Mouse (Mus musculus): Measurements from ENCODE around the gene Sft2d2.
A peak's percentile ranks its signal among the peaks of the same experiment; 100 is the strongest.

The Sft2d2 gene

GRCm38 (mm10) chr1:165193880-165194661, at the start of gene Sft2d2:
TSS of gene Sft2d2 (minus strand) at chr1:165194438.
- DNase-seq (ENCODE audit: low spot score) = peak; percentile 83

DNA sequence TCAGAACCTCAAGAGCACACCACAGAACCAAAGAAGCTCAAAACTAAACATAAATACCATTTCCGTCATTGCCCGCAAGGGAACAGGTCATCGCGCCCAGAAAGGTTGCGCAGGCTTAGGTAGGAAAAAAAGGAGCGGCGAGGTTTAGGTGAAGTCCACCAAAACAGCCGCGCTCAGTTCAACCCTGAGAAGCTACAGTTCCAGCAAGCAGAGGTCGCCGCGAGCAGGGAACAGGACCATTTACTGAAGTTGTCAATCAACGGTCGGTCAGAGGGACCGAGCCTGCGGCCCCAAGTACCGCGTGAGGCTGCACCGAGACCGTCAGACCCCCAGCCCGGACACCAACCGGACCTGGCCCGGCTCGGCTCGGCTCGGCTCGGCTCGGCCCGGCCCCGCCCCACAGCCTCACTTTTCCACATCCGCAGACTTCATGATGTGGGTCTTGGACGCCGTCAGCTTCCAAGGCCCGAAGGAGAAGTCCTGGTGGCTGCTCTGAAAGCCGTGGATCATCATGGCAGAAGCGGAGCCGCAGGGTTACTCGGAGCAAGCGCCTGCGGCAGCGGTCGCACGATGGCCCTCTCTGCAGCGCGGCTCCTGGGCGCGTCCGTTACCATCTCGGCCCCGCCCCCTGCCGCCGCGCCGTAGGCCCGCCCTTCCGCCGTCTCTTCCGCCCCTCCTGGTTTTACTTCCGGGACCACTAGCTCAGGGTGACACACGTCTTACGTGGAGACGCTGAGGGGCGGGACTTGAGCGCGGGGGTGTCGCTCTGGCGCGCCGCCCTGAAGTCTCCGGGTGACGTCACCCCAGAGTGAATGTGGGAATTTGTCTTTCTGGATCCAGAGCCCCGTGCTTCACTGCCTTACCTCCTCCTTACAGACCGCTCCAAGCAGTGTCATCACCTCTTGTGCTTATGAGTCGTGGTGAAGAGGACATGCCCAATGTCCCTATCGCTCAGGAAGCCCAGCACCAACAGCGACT, 42.4 kb upstream of the Sft2d2 start, which contains the start of gene Tiprl:
Gene Tiprl, minus strand, starts transcription at position 676 of the 978 bp plus-strand sequence.
- DNase-seq (ENCODE audit: low spot score) = peak; percentile 97

- no peak for DNase-seq (ENCODE audit: low spot score)
These were observed 41.6 kb upstream of the Sft2d2 start for GRCm38 (mm10) chr1:165235846-165236245.

DNA sequence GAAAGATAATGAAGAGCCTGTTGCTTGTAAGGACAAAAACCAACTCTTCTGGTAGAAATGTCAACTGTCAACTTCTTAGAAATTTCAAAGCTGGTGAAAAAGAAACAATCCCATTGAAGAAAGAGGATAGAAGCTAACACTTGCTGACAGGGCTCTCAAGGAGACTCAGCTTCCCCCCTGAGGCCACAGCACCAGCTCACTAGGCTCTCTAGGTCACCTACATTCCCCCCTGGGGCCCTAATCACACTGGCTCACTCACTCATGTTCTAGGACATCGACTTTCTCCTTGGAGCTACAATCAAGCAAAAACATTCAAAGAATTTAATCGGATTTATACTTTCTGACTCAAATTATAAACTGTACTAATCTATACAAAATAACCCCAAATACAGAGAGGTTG, 39.6 kb upstream of the Sft2d2 start:
- no peak for DNase-seq (ENCODE audit: low spot score)

DNA sequence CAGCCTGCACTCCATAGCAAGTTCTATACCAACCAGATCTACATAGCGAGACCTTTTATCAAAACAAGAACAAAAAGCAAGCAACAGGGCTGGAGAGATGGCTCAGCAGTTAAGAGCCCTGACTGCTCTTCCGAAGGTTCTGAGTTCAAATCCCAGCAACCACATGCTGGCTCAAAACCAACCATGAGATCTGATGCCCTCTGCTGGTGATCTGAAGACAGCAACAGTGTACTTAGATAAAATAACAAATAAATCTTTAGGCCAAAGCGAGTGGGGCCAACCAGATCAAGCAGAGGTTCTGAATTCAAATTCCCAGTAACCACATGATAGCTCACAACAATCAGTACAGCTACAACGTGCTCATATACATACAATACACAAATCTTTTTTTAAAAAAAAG, 36.5 kb upstream of the Sft2d2 start:
- DNase-seq (ENCODE audit: low spot score) = peak; percentile 8

DNA sequence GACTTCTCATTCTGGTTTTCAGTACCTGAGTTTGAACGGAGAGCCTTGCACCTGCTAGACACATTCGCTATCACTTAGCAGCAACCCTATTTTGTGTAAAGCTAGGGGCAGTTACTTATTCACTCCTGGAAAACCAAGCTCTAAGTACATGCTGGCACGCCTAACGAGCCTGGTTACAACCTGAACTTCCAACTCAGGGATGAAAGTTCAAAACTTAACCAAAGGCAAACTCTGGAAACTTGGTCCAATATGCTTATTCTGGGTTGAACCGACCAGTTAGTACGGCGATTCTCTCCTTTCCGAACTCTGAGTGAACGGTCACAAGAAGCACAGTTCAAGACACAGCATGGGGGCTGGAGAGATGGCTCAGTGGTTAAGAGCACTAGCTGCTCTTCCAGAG, 35.3 kb upstream of the Sft2d2 start:
- DNase-seq (ENCODE audit: low spot score) = no peak

DNA sequence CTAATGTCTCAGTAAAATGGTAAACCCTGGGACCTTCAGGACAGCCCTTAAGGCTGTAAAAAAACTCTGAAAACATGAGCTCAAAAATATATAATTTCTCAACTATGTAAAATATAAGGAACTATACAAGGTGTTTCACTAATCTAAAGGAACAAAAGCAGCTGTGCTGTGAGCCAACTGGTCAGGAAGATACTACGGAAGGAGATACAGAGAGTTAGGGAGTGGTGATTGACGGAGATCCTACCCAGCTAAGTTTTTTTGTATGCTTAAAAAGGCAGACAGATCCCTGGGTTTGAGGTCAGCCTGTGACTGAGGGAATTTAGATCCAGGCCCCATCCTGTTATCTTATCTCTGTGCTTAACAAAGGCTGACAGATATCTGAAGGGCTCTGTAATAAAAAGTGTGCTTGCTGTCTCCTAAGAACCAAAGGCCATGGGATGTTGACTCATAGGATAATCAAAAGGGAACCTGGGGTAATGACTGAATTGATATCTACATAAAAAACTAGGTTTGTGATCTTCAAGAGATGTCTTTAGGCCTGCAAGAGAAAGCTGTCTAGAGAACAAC, 22.9 kb upstream of the Sft2d2 start:
- DNase-seq (ENCODE audit: low spot score) = no peak

DNA sequence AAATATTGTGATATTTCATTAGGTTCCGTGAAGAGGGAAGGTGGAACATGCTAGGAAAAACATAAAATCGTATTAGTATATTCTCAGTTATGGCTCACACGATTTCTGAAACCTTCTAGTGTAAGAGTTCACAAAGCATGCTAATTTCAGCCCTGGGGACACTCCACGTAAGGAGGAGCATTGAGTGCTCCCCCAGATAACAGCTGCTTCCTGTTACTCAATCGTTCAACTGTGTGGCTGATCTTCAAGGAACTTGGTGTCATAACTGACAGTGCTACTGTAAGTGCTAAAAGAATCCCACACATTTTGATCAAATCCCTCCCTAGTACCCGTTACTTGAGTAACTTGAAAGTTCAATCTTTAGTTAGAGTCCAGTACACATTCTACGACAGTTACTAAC, 21.6 kb upstream of the Sft2d2 start:
- no peak for DNase-seq (ENCODE audit: low spot score)

DNA sequence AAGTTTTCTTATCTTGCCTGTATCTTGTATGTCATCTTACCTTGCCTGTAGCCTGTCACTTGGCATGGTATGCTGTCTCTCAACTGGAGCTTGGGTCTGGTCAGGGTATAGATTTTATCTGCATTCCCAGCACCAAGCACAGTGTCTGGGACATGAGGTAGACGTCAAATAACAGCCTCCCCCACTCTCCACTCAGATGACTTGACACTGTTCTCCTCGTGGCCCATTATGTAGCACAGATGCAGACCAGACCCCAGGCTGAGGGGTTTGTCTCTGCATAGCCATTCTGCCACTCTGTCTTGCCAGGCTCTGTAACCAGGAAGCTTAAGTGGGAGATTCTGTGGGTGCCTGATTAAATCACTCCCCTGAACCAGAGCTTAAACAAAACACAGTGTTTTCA, 11.4 kb upstream of the Sft2d2 start:
- no peak for DNase-seq (ENCODE audit: low spot score)

DNA sequence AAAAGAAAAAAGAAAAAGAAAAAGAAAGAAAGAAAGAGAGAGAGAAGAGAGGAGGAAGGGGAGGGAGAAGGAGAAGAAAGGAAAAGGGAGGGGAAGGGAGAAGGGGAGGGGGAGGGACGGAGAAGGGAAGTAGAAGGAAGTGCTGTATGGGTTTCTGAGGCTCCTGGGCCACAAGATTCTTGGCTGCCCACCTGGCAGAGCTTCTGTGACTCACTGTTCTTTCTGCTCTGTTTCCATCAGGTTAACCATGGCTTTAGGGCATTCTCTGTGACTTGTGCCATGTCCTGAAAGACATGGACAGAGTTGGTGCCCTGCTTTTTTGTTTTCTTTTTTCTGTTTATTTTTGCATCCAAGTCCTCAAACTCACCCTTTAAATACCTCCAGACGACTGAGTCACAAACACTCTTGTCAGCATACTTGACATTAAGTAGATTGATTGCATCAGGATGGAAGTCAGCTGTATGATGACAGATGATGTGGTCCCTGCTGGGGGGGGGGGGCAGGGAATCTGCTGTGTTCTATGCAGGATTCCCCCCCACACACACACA, 9.3 kb upstream of the Sft2d2 start:
- DNase-seq (ENCODE audit: low spot score) = no peak

DNA sequence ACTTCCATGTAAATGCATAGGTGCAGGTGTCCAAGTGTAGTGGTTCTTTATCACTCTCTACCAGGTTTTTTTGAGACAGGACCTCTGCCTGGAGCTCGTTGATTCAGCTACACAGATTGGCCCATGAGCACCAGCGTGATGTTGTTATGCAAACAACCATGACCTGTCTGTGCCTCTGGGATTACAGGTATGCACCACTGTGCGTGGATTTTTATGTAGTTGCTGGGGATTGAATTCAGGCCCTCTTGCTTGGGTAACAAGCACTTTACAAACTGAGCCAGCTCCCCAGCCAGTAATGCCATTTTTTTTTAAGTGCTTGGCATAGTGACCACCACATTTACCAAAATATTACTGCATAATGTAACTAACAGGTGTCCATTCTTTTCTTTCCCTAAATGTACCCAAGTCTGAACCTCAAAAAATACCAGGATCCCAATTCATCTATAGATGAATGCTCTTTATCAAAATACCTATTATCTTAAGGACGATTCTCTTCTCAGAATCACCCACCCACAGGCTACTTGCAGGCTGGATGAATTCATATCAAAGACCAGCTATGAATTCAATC, 7.3 kb upstream of the Sft2d2 start:
- DNase-seq (ENCODE audit: low spot score) = no peak

DNA sequence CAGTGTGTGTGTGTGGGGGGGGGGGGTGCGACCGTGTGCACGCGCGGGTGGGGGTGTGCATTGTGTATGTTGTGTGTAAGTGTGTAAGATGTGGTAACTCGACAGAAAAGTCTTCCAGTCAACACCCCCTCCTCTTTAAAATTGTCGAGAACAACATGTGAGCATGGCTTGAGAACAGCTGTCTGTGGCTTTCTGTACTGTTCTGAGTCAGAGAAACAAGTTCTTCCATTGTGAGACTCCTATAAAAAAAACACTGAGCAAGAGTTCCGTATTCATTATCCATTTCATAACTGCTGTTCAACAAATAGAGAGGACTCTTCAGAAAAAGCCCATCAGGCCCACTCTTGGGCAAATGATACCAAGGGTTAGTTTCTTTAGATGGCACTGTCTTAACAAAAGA, 6.5 kb upstream of the Sft2d2 start:
- no peak for DNase-seq (ENCODE audit: low spot score)

DNA sequence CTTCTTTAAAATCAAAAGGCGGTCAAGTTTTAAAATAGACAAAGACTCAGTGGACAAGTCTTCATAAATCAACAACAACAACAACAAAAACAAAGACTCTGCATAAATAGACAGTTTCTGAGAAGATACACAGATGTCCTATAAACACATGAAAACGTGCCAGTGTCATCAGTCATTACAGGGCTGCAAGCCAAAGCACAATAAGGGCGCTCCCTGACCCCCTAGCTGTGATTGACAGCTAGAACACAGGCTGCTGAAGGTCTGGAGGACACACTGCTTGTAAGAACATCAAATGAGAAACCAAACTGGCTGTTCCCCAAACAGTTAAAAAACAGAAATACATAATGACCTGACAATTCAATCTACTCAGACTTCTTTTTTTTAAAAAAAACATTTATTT, 5.4 kb upstream of the Sft2d2 start:
- no peak for DNase-seq (ENCODE audit: low spot score)

- no peak for DNase-seq (ENCODE audit: low spot score)
These were observed 4.7 kb upstream of the Sft2d2 start for GRCm38 (mm10) chr1:165198951-165199350.

DNA sequence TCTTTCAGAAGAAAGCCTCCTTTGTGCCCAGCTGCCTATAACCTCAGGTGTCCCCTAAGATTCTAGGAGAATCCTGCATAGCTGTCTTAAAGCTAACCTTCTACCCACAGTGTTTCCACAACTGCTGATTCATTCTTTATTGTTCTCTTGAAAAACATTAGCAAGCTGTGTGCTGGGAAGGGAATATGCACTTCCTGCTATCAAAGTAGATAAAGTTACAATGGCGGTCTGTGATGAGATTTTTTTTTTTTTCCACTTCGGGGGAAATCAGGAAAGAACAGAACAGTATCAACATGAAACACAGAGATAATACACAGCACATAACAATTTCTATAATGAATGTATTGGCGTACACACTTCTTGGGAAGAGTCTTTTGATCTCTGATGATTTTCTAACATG, 3.6 kb upstream of the Sft2d2 start:
- no peak for DNase-seq (ENCODE audit: low spot score)

GRCm38 (mm10) chr1:165195396-165195960, 1.2 kb upstream of the Sft2d2 start:
- no peak for DNase-seq (ENCODE audit: low spot score)

DNA sequence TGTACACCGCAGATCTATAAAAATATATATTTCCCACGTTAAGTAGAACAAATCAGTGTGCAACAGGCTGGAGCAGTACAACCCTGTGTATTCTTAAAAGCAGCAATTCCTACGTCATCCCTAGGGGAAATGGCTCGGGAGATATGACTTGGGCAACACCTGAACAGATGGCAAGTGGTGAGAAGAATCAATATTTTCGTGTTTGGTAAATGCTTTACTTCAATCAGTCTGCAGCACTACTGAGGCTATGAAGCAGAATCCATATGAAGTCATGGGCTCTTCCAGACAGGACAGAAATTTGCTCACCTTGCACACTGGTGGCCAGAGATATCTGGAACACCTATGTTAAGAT, 400 bp upstream of the Sft2d2 start:
- no peak for DNase-seq (ENCODE audit: low spot score)

DNA sequence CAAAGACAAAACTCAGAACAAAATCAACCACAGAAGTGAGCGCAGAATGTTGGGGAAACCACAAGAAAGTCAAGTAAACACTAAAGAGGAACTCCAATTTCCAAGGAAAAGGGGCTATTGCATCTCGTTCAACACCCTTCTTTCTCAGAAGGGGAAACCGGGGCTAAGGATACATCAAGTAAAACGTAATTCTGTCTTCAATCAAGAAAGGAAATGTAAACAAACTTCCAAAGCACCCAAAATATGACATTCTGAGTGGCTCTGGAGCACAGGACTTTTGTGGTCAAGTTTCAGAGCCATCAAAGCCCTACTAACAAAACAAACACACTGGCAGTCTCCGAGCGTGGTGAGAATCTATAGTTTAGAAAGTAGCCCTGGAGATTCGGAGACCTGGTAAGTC, 812 bp downstream of the Sft2d2 start:
- no peak for DNase-seq (ENCODE audit: low spot score)

DNA sequence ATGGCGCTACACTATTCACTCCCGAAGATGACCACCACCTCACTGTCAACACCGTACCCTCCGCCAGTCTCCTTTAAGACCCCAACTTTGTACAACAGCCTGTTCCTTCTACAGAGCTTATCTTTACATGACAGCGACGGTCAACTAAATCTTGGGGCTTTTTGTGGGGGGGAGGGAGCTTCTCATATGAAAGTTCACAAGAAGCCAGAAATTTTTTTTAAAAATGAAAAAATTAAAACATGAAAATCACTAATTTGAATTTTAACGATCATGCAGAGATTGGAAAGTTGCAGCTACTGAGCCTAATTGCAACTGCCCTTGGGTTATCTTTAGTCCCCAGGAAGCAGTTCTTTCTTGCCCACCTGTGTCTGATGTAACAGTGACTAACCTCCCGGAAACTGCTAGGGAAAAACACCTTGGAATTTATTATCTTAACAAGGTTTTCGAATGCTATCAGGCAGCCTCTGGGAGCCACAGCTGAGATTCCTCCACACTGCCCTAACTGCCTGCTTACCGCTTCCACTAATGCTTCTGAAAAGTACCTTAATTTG, 1.4 kb downstream of the Sft2d2 start:
- no peak for DNase-seq (ENCODE audit: low spot score)

DNA sequence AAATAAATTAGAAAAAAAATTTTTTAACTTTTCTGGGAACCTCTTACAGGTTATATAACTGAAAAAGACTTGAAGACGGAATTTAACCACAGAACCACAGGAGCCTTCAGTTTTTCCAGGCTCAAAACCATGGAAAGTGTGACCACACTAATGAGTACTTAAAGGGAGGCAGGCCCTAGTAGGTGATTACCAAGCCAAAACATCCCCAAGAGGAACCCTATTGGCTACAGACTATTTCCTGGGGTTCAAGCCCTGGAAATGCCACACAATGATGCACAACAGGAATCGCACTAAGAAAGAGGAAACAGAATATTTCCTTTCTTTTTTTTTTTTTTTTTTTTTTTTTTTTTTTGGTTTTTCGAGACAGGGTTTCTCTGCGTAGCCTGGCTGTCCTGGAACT, 2.1 kb downstream of the Sft2d2 start:
- DNase-seq (ENCODE audit: low spot score) = no peak

- no peak for DNase-seq (ENCODE audit: low spot score)
These were observed 2.6 kb downstream of the Sft2d2 start for GRCm38 (mm10) chr1:165191611-165192010.
